Mouse (Mus musculus) CD4-positive, CD25-positive, alpha-beta regulatory T cell, adult 2 months (primary cell): Measurements from ENCODE around the gene Uhrf2.
"Not testable (repeated sequence)": the region's sequence is repeated elsewhere in the genome, so short reads cannot be mapped to it uniquely, and the experiment has no call there.

Experiments used
- DNase-seq: peaks from one replicate; pipeline ENCODE4 v3.0.0-alpha.2; 2012; ENCODE audit warnings: low read depth, low spot score

Uhrf2 gene

GRCm38 (mm10) chr19:30029894-30030635 is at the start of gene Uhrf2:
TSS of gene Uhrf2 (plus strand) at chr19:30030513.
- peak; percentile 98 for DNase-seq

GRCm38 (mm10) chr19:29984208-29985005 is 45.9 kb upstream of the Uhrf2 start:
- DNase-seq = no peak

- no peak for DNase-seq
These were observed 43.7 kb upstream of the Uhrf2 start for GRCm38 (mm10) chr19:29986464-29987091.

GRCm38 (mm10) chr19:30000406-30001365 is 29.6 kb upstream of the Uhrf2 start:
- no peak for DNase-seq

GRCm38 (mm10) chr19:30001550-30001949 is 28.8 kb upstream of the Uhrf2 start:
- DNase-seq = no peak

GRCm38 (mm10) chr19:30003621-30004020 is 26.7 kb upstream of the Uhrf2 start, which contains the start of gene Trpd52l3:
TSS of gene Trpd52l3 (plus strand) at chr19:30003790.
- no peak for DNase-seq

GRCm38 (mm10) chr19:30006371-30006770 is 23.9 kb upstream of the Uhrf2 start:
- DNase-seq = no peak

GRCm38 (mm10) chr19:30010520-30011296 is 19.6 kb upstream of the Uhrf2 start:
- no peak for DNase-seq

- no peak for DNase-seq
These were observed 16.0 kb upstream of the Uhrf2 start for GRCm38 (mm10) chr19:30014331-30014730.

- no peak for DNase-seq
These were observed 14.2 kb upstream of the Uhrf2 start for GRCm38 (mm10) chr19:30016156-30016555.

GRCm38 (mm10) chr19:30023419-30023818 is 6.9 kb upstream of the Uhrf2 start:
- not testable (repeated sequence) for DNase-seq

- DNase-seq = peak; percentile 13
These were observed 1.2 kb upstream of the Uhrf2 start for GRCm38 (mm10) chr19:30029002-30029710.

GRCm38 (mm10) chr19:30030636-30031467 is 539 bp downstream of the Uhrf2 start:
- DNase-seq = no peak

GRCm38 (mm10) chr19:30031468-30031931 is 1.2 kb downstream of the Uhrf2 start:
- DNase-seq = no peak

GRCm38 (mm10) chr19:30032206-30032605 is 1.9 kb downstream of the Uhrf2 start:
- peak; percentile 12 for DNase-seq

GRCm38 (mm10) chr19:30035361-30035760 is 5.0 kb downstream of the Uhrf2 start:
- no peak for DNase-seq

- peak; percentile 70 for DNase-seq
These were observed 13.4 kb downstream of the Uhrf2 start for GRCm38 (mm10) chr19:30043691-30044090.

- DNase-seq = peak; percentile 33
These were observed 14.3 kb downstream of the Uhrf2 start for GRCm38 (mm10) chr19:30044630-30045029.

- DNase-seq = peak; percentile 68
These were observed 15.5 kb downstream of the Uhrf2 start for GRCm38 (mm10) chr19:30045857-30046256.
